Mouse (Mus musculus): ENCODE measurements around the gene Lrg1.

DNA sequence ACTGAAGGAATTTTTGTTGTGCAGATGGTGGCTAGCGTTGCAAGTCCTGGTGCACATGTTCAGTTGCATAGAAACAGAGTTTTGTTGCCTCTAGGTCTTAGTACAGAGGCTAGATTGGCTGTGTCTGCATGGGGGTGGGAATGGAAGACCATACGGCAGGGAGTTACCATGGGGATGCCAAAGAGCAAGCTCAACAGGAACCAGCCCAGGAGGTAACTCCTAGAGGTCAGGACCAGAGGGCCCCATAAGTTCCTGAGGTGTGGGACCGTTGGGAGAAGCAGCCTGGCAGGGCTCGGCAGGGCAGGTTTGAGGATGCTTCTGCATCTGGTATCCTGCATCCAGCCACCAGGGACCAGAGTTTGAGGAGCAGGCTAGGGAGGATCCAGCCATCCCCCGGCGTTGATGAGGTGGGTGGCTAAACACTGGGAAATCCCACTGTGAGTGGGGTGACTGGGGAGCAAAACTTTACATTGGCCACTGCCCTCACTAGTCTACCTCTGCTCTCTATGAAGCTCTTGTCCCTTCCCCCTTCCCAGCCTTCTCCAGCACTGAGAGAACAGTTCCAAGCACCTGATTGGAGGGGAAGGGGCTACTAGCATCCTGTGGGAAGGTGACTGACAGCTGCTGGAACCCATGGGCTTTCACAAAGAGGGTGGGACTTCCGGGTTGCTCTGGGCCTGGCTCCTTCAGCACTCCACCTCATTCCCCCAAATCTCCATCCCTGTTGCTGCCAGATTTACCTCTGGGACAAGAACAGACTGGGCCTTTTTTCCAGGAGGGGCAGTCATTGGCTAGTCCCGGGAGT is 40.8 kb downstream of the Lrg1 start:
- TF ChIP-seq CTCF (IDR thresholded peaks at IDR 0.05; ENCODE audit: extremely low read depth, insufficient read depth, insufficient read length, insufficient replicate concordance) (no peak), POLR2A (IDR thresholded peaks at IDR 0.05; ENCODE audit: low read depth, low read length) (no peak)
